Mouse (Mus musculus): ENCODE measurements around the gene Lamb1. TPM values are rescaled to one million over a fixed set of nuclear protein-coding genes. Genes with fewer than 3 reads are reported as not detected.

The Lamb1 gene
- total RNA-seq, 2 experiments from 2014 or later = 259 to 273 TPM

DNA sequence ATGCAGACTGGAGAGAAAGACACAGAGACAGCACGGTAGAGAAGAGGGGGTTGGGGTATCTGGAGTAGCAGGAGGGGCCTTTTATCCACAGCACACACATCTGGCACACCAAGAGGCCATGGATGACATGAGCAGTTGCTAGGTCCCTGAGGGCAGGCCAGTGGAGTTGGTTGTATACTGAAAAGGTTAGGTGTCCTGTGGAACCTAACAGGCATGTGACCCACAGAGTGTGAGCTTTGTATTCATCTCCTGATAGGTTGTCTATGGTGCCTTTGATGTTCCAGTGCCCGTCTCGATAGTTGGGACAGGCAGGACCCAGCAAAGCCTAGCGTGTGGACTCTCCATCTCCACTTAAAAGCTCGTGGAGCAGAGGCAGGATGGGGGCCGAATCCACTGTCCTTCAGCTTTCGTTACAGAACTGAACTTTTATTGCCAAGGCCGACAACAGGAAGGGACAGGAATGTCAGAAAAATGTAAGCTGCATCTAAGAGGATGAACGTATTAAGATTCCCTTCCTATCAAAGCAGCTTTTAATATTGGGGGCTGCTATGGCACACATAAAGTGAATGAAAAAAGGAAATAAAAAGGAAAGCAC is 46.7 kb downstream of the Lamb1 start:
- DNase-seq (ENCODE audit: low spot score in 2 of 2) = no peak

GRCm38 (mm10) chr12:31312281-31312680 is 47.2 kb downstream of the Lamb1 start:
- DNase-seq (ENCODE audit: low spot score in 2 of 2) = no peak

- no peak for DNase-seq (ENCODE audit: low spot score in 2 of 2)
Observed at GRCm38 (mm10) chr12:31313136-31313535, 48.1 kb downstream of the Lamb1 start.

GRCm38 (mm10) chr12:31314310-31314709 is 49.3 kb downstream of the Lamb1 start:
- no peak for DNase-seq (ENCODE audit: low spot score in 2 of 2)

DNA sequence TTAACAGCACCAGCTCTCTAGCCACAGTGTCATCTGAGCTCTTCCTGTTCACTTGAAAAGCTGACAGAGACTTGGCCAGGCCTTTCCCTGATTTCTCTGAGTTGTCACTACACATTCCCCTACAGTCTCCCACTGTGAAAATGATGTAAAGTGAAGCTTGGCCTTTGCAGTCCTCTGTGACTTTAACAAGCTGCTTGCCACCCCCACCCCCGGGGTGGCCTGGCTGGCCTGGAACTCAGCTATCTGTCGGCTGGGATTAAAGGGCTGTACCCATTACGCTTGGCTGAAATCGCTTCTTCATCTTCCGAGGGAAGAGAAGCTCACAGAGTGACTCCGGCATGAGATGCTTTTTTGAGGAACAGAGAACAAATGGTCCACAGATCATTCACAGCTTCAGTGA is 50.9 kb downstream of the Lamb1 start:
- DNase-seq (ENCODE audit: low spot score in 2 of 2) = no peak

- no peak for DNase-seq (ENCODE audit: low spot score in 2 of 2)
Observed at GRCm38 (mm10) chr12:31317670-31318408, 52.8 kb downstream of the Lamb1 start.

DNA sequence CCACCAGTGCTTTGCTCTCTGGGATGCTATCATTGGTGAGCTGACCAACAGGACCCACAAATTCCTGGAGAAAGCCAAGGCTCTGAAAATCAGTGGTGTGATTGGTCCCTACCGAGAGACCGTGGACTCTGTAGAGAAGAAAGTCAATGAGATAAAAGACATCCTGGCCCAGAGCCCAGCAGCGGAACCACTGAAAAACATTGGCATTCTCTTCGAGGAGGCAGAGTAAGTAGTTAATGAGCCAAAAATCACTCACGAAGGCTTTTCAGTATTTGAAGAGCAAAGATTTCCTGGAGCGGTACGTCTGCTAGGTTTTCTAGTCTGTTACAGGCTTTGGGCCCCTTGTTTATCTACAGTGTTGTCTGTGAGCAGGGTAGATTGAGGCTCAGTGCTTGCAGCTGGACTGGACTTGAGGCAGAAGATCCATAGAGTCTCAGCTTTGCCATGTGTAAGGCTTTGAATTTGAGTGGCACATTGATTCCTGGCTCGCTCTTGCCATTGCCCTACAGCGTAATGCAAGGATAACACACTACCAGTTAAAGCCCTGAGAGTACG is 53.5 kb downstream of the Lamb1 start:
- DNase-seq (ENCODE audit: low spot score in 2 of 2) = no peak

DNA sequence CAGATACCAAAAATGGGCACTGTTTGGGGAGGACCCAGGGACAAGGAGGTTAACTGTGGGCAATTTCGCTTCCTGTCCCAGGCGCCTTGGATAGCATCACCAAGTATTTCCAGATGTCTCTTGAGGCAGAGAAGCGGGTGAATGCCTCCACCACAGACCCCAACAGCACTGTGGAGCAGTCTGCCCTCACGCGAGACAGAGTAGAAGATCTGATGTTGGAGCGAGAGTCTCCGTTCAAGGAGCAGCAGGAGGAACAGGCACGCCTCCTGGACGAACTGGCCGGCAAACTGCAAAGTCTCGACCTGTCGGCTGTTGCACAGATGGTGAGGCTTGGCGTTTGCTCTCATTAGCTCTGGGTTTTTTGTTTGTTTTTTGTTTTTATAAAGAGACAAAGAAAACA is 55.8 kb downstream of the Lamb1 start:
- no peak for DNase-seq (ENCODE audit: low spot score in 2 of 2)

- no peak for DNase-seq (ENCODE audit: low spot score in 2 of 2)
Observed at GRCm38 (mm10) chr12:31321532-31321931, 56.5 kb downstream of the Lamb1 start.

- DNase-seq (ENCODE audit: low spot score in 2 of 2) = no peak
Observed at GRCm38 (mm10) chr12:31323136-31323695, 58.2 kb downstream of the Lamb1 start.

- DNase-seq (ENCODE audit: low spot score in 2 of 2) = no peak
Observed at GRCm38 (mm10) chr12:31327139-31327538, 62.1 kb downstream of the Lamb1 start.

DNA sequence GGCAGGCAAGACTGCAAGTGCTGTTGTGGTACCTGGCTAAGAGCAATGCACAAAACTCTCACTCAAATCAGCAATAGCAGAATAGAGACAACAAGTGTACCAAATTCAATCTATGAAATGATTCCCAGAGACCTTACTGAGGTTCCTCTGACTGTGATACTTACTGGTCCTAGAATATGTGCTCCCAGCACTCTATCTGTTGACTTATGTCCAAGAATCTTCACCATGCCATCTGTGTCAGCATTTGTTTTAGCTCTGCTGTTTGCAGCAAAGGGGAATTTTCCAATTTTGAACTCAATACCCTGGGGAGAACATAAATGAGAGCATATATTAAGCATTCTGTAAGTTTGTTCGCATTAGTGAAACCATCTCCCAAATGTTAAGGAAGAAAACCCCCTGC is 68.2 kb downstream of the Lamb1 start:
- no peak for DNase-seq (ENCODE audit: low spot score in 2 of 2)

GRCm38 (mm10) chr12:31350191-31350943 is 85.3 kb downstream of the Lamb1 start:
- no peak for DNase-seq (ENCODE audit: low spot score in 2 of 2)

DNA sequence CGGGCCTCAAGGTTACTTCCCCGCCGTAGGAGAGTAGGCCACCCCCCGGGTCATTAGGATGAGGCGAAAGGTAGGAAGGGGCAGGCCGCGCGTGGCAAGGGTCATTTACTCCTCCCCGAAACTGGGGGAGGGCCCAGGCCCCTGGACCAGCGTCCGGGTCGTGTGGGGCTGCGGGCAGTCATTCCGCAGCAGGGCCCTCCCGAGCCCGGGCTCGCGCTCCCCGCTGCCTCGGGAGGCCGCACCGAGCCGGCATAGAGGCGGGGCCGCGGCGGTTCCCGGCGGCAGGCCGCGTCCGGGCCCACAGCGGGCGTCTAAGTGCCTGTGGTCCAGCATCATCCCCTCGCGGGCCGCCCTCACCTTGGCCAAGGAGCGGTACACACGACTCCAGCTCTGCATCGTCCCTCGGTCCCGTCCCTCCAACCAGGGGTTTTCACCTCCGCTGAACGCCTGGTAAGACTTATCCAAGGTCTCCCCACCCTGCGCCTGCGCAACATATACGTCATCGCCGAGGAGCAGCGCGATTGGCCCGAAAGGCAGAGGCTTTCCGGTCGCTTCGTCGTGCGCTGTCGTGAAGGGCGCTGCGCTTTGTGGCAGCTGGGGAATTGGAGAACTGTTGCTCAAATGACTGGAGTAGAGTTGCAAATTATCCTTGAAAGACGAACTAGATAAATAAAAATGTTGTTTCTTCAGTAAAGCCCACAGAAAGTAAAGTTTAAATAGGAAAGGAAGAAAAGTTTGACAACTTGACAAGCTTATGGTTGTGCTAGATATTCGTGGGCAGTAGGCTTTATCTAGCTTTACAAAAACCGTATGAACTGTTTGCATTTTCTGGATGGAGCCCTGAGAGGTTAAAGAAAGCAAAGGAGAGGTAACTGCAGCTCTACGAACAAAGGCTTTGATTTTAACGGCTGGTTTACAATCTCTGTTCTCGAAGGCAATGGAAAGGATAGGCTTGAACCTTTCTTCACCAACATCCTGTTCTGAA is 86.2 kb downstream of the Lamb1 start, which contains the start of gene Dld:
Dld (minus strand) TSS at position 510 of the 985 bp plus-strand sequence.
- DNase-seq (ENCODE audit: low spot score in 2 of 2) = peak; percentile 92 to 96

DNA sequence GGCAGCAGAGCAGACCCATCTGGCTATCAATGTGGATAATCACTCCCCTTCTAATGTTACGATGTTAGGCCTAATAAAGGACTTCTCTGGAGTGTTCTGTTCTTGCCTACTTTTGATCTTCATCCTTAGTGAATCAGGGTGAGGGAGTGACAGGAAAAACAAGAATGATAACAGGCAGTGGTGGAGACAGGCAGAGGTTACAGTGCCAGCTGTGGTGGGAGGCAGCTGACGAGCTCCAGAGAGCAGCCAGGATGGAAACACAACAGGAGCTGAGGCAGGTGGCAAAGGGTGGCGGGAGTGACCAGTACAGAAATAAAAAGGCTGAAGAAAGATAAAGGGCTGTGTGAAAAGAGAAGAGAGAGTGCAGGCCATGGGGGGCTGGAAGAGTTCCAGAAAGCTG is 101.4 kb downstream of the Lamb1 start:
- no peak for DNase-seq (ENCODE audit: low spot score in 2 of 2)

DNA sequence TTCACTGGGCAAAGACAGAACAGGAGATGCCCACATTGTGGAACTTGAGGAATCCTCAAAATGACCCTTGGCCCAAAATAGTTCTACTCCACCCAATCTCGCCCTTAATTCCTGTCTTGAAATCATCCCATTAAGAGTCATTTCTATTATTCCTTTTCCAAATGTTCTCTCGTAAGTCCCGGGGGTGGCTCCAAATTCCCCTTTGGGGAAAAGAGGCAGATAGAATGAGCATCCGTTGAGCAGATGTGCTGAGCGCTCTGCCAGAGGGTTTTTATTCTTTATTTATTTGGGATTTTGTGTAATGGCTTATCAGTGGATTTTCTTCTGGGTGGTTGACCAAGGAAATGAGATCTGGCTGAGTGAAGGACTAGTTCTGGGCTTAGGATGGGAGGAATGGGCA is 102.7 kb downstream of the Lamb1 start:
- peak in 1 of 2 experiments; percentile 37 for DNase-seq (ENCODE audit: low spot score in 2 of 2)

DNA sequence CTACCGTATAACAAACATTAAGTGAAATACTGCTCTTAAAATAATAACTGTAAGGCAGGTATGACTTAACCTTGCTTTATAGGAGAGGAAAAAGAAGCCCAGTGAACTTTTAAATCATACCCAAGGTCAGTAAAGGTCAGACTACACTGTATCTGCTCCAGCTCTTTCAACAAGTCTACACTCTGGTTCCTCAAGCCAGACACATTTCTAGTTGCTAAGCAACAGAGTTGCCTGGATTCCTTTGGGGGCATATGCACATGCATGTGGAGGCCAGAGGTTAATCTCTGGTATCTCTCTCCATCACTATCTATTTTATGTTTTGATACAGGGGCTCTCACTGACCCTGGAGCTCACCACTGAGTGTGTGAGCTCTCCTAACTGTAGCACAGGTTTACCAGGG is 104.1 kb downstream of the Lamb1 start:
- no peak for DNase-seq (ENCODE audit: low spot score in 2 of 2)

GRCm38 (mm10) chr12:31369656-31370055 is 104.6 kb downstream of the Lamb1 start:
- no peak for DNase-seq (ENCODE audit: low spot score in 2 of 2)

DNA sequence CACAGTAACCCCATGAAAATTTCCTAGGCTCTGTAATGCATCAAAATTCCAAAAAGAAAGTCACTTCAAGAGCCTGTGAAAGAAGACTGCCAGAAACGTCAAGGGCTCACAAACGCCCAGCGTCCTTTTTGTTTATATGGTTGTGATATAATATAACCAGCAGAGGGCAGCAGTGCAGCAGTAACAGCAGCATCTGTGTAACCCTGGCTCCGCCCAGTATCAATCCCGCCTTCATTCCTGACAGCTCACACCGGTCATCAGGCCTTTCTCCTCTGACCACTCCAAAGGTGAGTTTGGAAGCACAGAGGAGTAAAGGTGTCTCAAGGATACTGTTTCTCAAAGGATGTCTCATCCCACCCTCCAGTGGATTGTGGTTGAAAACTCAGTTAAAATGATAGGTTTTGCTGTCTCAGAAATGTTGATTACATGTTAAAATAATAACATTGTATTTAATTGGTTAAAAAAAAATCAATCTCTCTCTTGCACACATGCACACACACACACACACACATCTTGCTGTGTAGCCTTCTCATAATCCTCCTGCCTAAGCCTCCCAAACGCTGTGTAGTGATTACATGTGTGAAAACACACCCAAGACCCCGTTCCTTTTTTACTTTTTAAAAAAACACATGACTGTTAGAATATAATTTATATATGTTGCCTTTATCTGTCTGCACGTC is 109.7 kb downstream of the Lamb1 start:
- peak in 1 of 2 experiments; percentile 58 for DNase-seq (ENCODE audit: low spot score in 2 of 2)

DNA sequence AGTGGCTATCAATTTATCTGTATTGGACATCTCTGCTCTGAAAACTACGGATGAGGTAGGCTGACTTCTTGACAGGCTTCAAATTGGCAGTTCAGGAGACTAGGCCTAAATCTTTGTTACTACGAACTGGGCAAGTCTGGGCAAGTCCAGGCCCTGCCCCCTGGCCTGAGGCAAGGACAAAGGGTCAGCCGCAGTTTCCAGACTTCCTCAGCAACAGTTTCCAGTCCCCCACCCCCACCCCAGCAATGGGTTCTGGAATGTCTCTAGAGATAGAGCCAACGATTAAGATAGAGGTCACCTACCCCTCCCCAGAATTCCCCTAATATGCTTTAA is 110.2 kb downstream of the Lamb1 start:
- no peak for DNase-seq (ENCODE audit: low spot score in 2 of 2)

Data from gastrocnemius, postnatal 4 days (tissue).